In genomic region chr4:125826416-125826815, GRCm38 (mm10) we compare ENCODE assay signal across 16 mouse cellular contexts.
DNase-seq lines count a peak whose midpoint lies in the region; ATAC-seq lines count a peak whose summit lies in the region.
"Had no signal": no experiment of that assay in that cellular context is flagged by ENCODE, and none has a peak within 500 bp of the region (broad histone marks: within the 10 kb centered on the region; RNA-seq: fewer than 3 reads in every experiment).

No protein-coding gene starts in this region.

- no peaks in the 10 kb centered on the region for H3K9me3 ChIP-seq in embryonic facial prominence, embryonic 14.5 days (ENCODE audit: control insufficient read depth, low read length)
- H3K9me3 ChIP-seq: hindbrain, embryonic 10.5 days; liver, embryonic 15.5 days had no signal

- no peak overlapping the region for H3K9ac ChIP-seq in embryonic facial prominence, embryonic 14.5 days (ENCODE audit: low read depth, low read length)
- H3K9ac ChIP-seq: liver, embryonic 15.5 days had no signal

- DNase-seq in cerebellum, postnatal 25 days = peak; percentile 22 to 49
- DNase-seq in embryonic facial prominence, embryonic 14.5 days (ENCODE audit: low spot score) = peak; percentile 47
- peak; percentile 30 for DNase-seq in layer of hippocampus, adult 9-10 months (ENCODE audit: low spot score)
- peak; percentile 14 to 28 for DNase-seq in right cerebral cortex, adult 2 months (ENCODE audit: low spot score in 2 of 2)
- DNase-seq in gastrocnemius, adult 18-20 months (ENCODE audit: low spot score) = no peak
- DNase-seq in urinary bladder, postnatal 10 days (ENCODE audit: low spot score) = no peak
- no peak for DNase-seq in lung, postnatal 36 days
- DNase-seq: B cell, adult 2 months; heart, adult 2 months; kidney, adult 2 months; spleen, adult 18-20 months had no signal

- H3K36me3 ChIP-seq in embryonic facial prominence, embryonic 14.5 days (ENCODE audit: control insufficient read depth, insufficient read depth, low read length) = no peaks in the 10 kb centered on the region
- H3K36me3 ChIP-seq: G1E; hindbrain, embryonic 10.5 days; liver, embryonic 15.5 days had no signal

- no peak overlapping the region for H3K27ac ChIP-seq in embryonic facial prominence, embryonic 14.5 days (replicated peaks; ENCODE audit: low read depth, low read length)
- H3K27ac ChIP-seq: heart, adult 2 months; hindbrain, embryonic 10.5 days; liver, embryonic 15.5 days; macrophage had no signal

- H3K27me3 ChIP-seq in embryonic facial prominence, embryonic 14.5 days (replicated peaks; ENCODE audit: control insufficient read depth, insufficient read depth, low read length) = no peaks in the 10 kb centered on the region
- H3K27me3 ChIP-seq: liver, embryonic 15.5 days had no signal

- no peak overlapping the region for H3K4me3 ChIP-seq in embryonic facial prominence, embryonic 14.5 days (ENCODE audit: low read depth, low read length)
- H3K4me3 ChIP-seq: heart, adult 2 months; hindbrain, embryonic 10.5 days; liver, embryonic 15.5 days had no signal

- ATAC-seq in cerebellum, adult (ENCODE audit: insufficient number of reproducible peaks, low FRiP score, low TSS enrichment) = no peak
- no peak for ATAC-seq in embryonic facial prominence, embryonic 14.5 days (ENCODE audit: low read depth)

- WGBS in embryonic facial prominence, embryonic 14.5 days = 48% methylated on average over 5 of the region's 5 CpGs

- no peak overlapping the region for H3K4me2 ChIP-seq in embryonic facial prominence, embryonic 14.5 days (ENCODE audit: low read depth, low read length)
- H3K4me2 ChIP-seq: liver, embryonic 15.5 days had no signal

- H3K4me1 ChIP-seq in embryonic facial prominence, embryonic 14.5 days (ENCODE audit: control insufficient read depth, insufficient read depth, low read length) = peaks cover 8% of the 10 kb centered on the region
- H3K4me1 ChIP-seq: hindbrain, embryonic 10.5 days; liver, embryonic 15.5 days had no signal

Comparison
In these comparisons a context has a peak if more than half of its experiments do, and no peak if none do; other contexts are left out.
1. DNase-seq: peak in cerebellum, postnatal 25 days (2 of 2), embryonic facial prominence, embryonic 14.5 days (single experiment), layer of hippocampus, adult 9-10 months (single experiment) and right cerebral cortex, adult 2 months (2 of 2); none in gastrocnemius, adult 18-20 months (single experiment), urinary bladder, postnatal 10 days (single experiment) and lung, postnatal 36 days (single experiment).